Mouse (Mus musculus) kidney, embryonic 14.5 days (tissue): Measurements from ENCODE around the gene Map4. TPM values are rescaled to one million over a fixed set of nuclear protein-coding genes. Genes with fewer than 3 reads are reported as not detected.
"Not testable (repeated sequence)": the region's sequence is repeated elsewhere in the genome, so short reads cannot be mapped to it uniquely, and the experiment has no call there.

Experiments
- ATAC-seq: fragments of 200-750 bp; cut with Nextera tagmentation; 2 replicates; pipeline ENCODE4 v1.8.0; 2017; ENCODE audit warnings: moderate number of reproducible peaks, mild to moderate bottlenecking, moderate TSS enrichment, moderate library complexity; ENCODE audit not compliant: low FRiP score, low TSS enrichment
- H3K27ac ChIP-seq: fragments of 300-500 bp; sonication (generic); 2 replicates; pipeline ENCODE4 v1.5.1; 2014; ENCODE audit warnings: low read depth, mild to moderate bottlenecking, low read length, moderate library complexity, mixed read lengths
- H3K27me3 ChIP-seq: fragments of 300-500 bp; sonication (generic); 2 replicates; pipeline ENCODE4 v1.6.1; 2014; ENCODE audit warnings: mild to moderate bottlenecking, low read length; ENCODE audit not compliant: control insufficient read depth, insufficient read depth
- H3K36me3 ChIP-seq: fragments of 300-500 bp; sonication (generic); 2 replicates; pipeline ENCODE4 v1.6.1; 2014; ENCODE audit warnings: low read length, mixed read lengths; ENCODE audit not compliant: control insufficient read depth, insufficient read depth
- H3K4me1 ChIP-seq: fragments of 300-500 bp; sonication (generic); 2 replicates; pipeline ENCODE4 v1.6.1; 2014; ENCODE audit warnings: low read length, mixed read lengths; ENCODE audit not compliant: control insufficient read depth, insufficient read depth
- H3K4me2 ChIP-seq: fragments of 300-500 bp; sonication (generic); replicated peaks from 2 replicates; pipeline ENCODE4 v1.6.1; 2014; ENCODE audit warnings: low read depth, mild to moderate bottlenecking, low read length
- H3K4me3 ChIP-seq: fragments of 300-500 bp; sonication (generic); 2 replicates; pipeline ENCODE4 v1.5.1; 2014; ENCODE audit warnings: mild to moderate bottlenecking, low read length
- H3K9ac ChIP-seq: fragments of 300-500 bp; sonication (generic); 2 replicates; pipeline ENCODE4 v1.6.1; 2014; ENCODE audit warnings: low read depth, mild to moderate bottlenecking, low read length, moderate library complexity
- H3K9me3 ChIP-seq: fragments of 300-500 bp; sonication (generic); 2 replicates; pipeline ENCODE4 v1.6.1; 2016; ENCODE audit warnings: low read length; ENCODE audit not compliant: control insufficient read depth
- WGBS: fragments of 180-500 bp; shearing (Covaris S2); extraction: QIAGEN DNeasy Blood & Tissue Kit; methylation state at CpG from one replicate; pipeline ENCODE4 v1.1.7; 2014; 5-methylcytosine and 5-hydroxymethylcytosine counted together
- polyA plus RNA-seq: library from polyadenylated mRNA; unstranded; fragments of >200 nt; fragmentation: Nextera tagmentation; extraction: Ambion mirVana; gene quantifications from 2 replicates; pipeline ENCODE4 v1.2.1, GENCODE M21; 2014

The Map4 gene
- polyA plus RNA-seq, 1 experiment from 2014 or later = 54.6 TPM

GRCm38 (mm10) chr9:110076468-110076867 is 145.2 kb downstream of the Map4 start:
- not testable (repeated sequence) for H3K4me1 ChIP-seq, H3K4me3 ChIP-seq, H3K4me2 ChIP-seq, H3K9me3 ChIP-seq, H3K27me3 ChIP-seq, ATAC-seq, H3K9ac ChIP-seq, H3K27ac ChIP-seq
- H3K36me3 ChIP-seq = peaks cover 59% of the 10 kb centered on the region
- WGBS = 71% methylated on average over 4 of the region's 7 CpGs

- Histone ChIP-seq H3K9me3 (no peaks in the 10 kb centered on the region), H3K27ac (no peak overlapping the region), H3K36me3 (peaks cover 75% of the 10 kb centered on the region), H3K4me3 (no peak overlapping the region), H3K27me3 (no peaks in the 10 kb centered on the region), H3K4me2 (no peak overlapping the region), H3K4me1 (no peaks in the 10 kb centered on the region), H3K9ac (no peak overlapping the region)
- 84% methylated on average over 3 of the region's 3 CpGs for WGBS
- no peak for ATAC-seq
Measured at GRCm38 (mm10) chr9:110081066-110081465, 149.8 kb downstream of the Map4 start.

- H3K27me3 ChIP-seq = no peaks in the 10 kb centered on the region
- H3K9ac ChIP-seq = no peak overlapping the region
- H3K4me1 ChIP-seq = no peaks in the 10 kb centered on the region
- H3K27ac ChIP-seq = no peak overlapping the region
- no peak for ATAC-seq
- no peak overlapping the region for H3K4me2 ChIP-seq
- no peaks in the 10 kb centered on the region for H3K9me3 ChIP-seq
- peaks cover 90% of the 10 kb centered on the region for H3K36me3 ChIP-seq
- WGBS = 88% methylated on average over 25 of the region's 25 CpGs
- no peak overlapping the region for H3K4me3 ChIP-seq
Measured at GRCm38 (mm10) chr9:110084201-110084964, 153.1 kb downstream of the Map4 start.

GRCm38 (mm10) chr9:110085693-110086092 is 154.4 kb downstream of the Map4 start:
- Histone ChIP-seq H3K27me3 (no peaks in the 10 kb centered on the region), H3K36me3 (peaks cover 96% of the 10 kb centered on the region), H3K4me3 (no peak overlapping the region), H3K9ac (no peak overlapping the region), H3K27ac (no peak overlapping the region), H3K9me3 (no peaks in the 10 kb centered on the region), H3K4me1 (no peaks in the 10 kb centered on the region), H3K4me2 (no peak overlapping the region)
- 94% methylated on average over 8 of the region's 8 CpGs for WGBS
- ATAC-seq = no peak

- no peaks in the 10 kb centered on the region for H3K9me3 ChIP-seq
- no peaks in the 10 kb centered on the region for H3K27me3 ChIP-seq
- no peak overlapping the region for H3K27ac ChIP-seq
- 88% methylated on average over 4 of the region's 4 CpGs for WGBS
- H3K36me3 ChIP-seq = peaks cover 93% of the 10 kb centered on the region
- H3K4me2 ChIP-seq = no peak overlapping the region
- H3K4me3 ChIP-seq = no peak overlapping the region
- no peak overlapping the region for H3K9ac ChIP-seq
- H3K4me1 ChIP-seq = no peaks in the 10 kb centered on the region
- ATAC-seq = no peak
Measured at GRCm38 (mm10) chr9:110093303-110093702, 162.0 kb downstream of the Map4 start.

- Histone ChIP-seq H3K9ac (no peak overlapping the region), H3K4me1 (no peaks in the 10 kb centered on the region), H3K27me3 (no peaks in the 10 kb centered on the region), H3K27ac (no peak overlapping the region), H3K4me3 (no peak overlapping the region), H3K36me3 (peaks cover 93% of the 10 kb centered on the region), H3K9me3 (no peaks in the 10 kb centered on the region), H3K4me2 (no peak overlapping the region)
- 95% methylated on average over 4 of the region's 4 CpGs for WGBS
- ATAC-seq = no peak
Measured at GRCm38 (mm10) chr9:110094761-110095160, 163.5 kb downstream of the Map4 start.

- no peak overlapping the region for H3K9ac ChIP-seq
- WGBS = 96% methylated on average over 3 of the region's 3 CpGs
Measured at GRCm38 (mm10) chr9:110097791-110098190, 166.5 kb downstream of the Map4 start.

GRCm38 (mm10) chr9:110100627-110101600 is 169.7 kb downstream of the Map4 start:
- no peak overlapping the region for H3K27ac ChIP-seq
- no peaks in the 10 kb centered on the region for H3K9me3 ChIP-seq
- H3K4me1 ChIP-seq = peaks cover 6% of the 10 kb centered on the region; the same call in 1 of the 2 replicates
- peak; percentile 96 for ATAC-seq
- peaks cover 70% of the 10 kb centered on the region for H3K36me3 ChIP-seq
- H3K27me3 ChIP-seq = no peaks in the 10 kb centered on the region
- peak overlapping the region; percentile 98 for H3K4me3 ChIP-seq
- peak overlapping the region; percentile 84 for H3K9ac ChIP-seq
- WGBS = 3% methylated on average over 41 of the region's 41 CpGs
- peak overlapping the region; percentile 81 for H3K4me2 ChIP-seq

More at GRCm38 (mm10) chr9:110097791-110098190, 166.5 kb downstream of the Map4 start:
- no peak overlapping the region for H3K4me3 ChIP-seq
- H3K4me1 ChIP-seq = peaks cover 6% of the 10 kb centered on the region; the same call in 1 of the 2 replicates
- H3K27ac ChIP-seq = no peak overlapping the region
- no peaks in the 10 kb centered on the region for H3K9me3 ChIP-seq
- ATAC-seq = no peak
- H3K36me3 ChIP-seq = peaks cover 71% of the 10 kb centered on the region
- H3K27me3 ChIP-seq = no peaks in the 10 kb centered on the region
- no peak overlapping the region for H3K4me2 ChIP-seq
